Mouse (Mus musculus): Measurements from ENCODE around the gene Gng13. TPM values are rescaled to one million over a fixed set of nuclear protein-coding genes. Genes with fewer than 3 reads are reported as not detected.

The Gng13 gene
- 3.2 and 3.4 TPM in 2 replicates for polyA plus RNA-seq (2015; fragmentation: Nextera tagmentation; extraction: Ambion mirVana)

- H3K36me3 ChIP-seq = peaks cover 31% of the 10 kb centered on the region
- peaks cover 57% of the 10 kb centered on the region for H3K27me3 ChIP-seq (replicated peaks)
- H3K9me3 ChIP-seq = no peaks in the 10 kb centered on the region
- peaks cover 26% of the 10 kb centered on the region for H3K4me1 ChIP-seq
- WGBS = 2% methylated on average over 45 of the region's 45 CpGs
- no peak for ATAC-seq (ENCODE audit: extremely low read depth, insufficient number of reproducible peaks, low FRiP score, low TSS enrichment)
- peak within 1 kb of the TSS; percentile 53 for H3K4me3 ChIP-seq
- peak within 1 kb of the TSS; percentile 67 for H3K9ac ChIP-seq
- H3K27ac ChIP-seq (replicated peaks) = no peak within 1 kb of the TSS
- H3K4me2 ChIP-seq = peak within 1 kb of the TSS; percentile 79
Measured at GRCm38 (mm10) chr17:25716711-25717637, at the start of gene Gng13. Gene Gng13 (plus strand): TSS chr17:25717171.

- Histone ChIP-seq H3K27ac (replicated peaks) (no peak overlapping the region), H3K27me3 (replicated peaks) (peaks cover 35% of the 10 kb centered on the region; the same call in 1 of the 2 replicates), H3K36me3 (no peaks in the 10 kb centered on the region), H3K9ac (no peak overlapping the region), H3K4me1 (peaks cover 1% of the 10 kb centered on the region; the same call in 1 of the 2 replicates), H3K4me3 (no peak overlapping the region), H3K4me2 (no peak overlapping the region), H3K9me3 (no peaks in the 10 kb centered on the region)
- WGBS = 63% methylated on average over 7 of the region's 7 CpGs
- no peak for ATAC-seq (ENCODE audit: extremely low read depth, insufficient number of reproducible peaks, low FRiP score, low TSS enrichment)
Measured at GRCm38 (mm10) chr17:25668481-25669055, 48.4 kb upstream of the Gng13 start.

DNA sequence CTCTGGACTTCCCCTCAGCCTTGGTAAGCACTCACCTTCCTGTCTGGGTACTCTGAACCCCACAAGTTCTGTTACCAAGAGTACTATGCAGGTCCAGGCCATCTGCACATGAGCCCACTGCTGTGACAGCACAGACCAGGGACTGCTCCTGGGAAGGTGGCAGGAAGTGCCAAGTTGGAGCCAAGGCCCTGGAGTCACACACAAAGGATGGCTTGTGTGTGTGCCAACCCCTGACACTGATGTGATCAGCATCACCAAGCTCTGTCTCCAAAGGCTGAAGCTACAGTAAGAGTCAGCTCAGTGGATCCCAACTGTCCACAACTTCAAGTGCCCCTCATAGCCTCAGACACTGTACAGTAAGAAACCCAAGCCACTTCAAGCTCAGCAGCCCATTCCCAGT, 44.0 kb upstream of the Gng13 start:
- no peak overlapping the region for H3K4me2 ChIP-seq
- H3K4me1 ChIP-seq = no peaks in the 10 kb centered on the region
- H3K4me3 ChIP-seq = no peak overlapping the region
- ATAC-seq (ENCODE audit: extremely low read depth, insufficient number of reproducible peaks, low FRiP score, low TSS enrichment) = no peak
- H3K9ac ChIP-seq = no peak overlapping the region
- no peak overlapping the region for H3K27ac ChIP-seq (replicated peaks)
- H3K36me3 ChIP-seq = no peaks in the 10 kb centered on the region
- H3K9me3 ChIP-seq = peaks cover 9% of the 10 kb centered on the region
- peaks cover 25% of the 10 kb centered on the region; the same call in 1 of the 2 replicates for H3K27me3 ChIP-seq (replicated peaks)

- WGBS = 67% methylated on average over 6 of the region's 6 CpGs
- Histone ChIP-seq H3K27me3 (replicated peaks) (peaks cover 27% of the 10 kb centered on the region), H3K4me2 (no peak overlapping the region), H3K4me1 (no peaks in the 10 kb centered on the region), H3K9ac (no peak overlapping the region), H3K36me3 (no peaks in the 10 kb centered on the region), H3K9me3 (peaks cover 9% of the 10 kb centered on the region), H3K4me3 (no peak overlapping the region), H3K27ac (replicated peaks) (no peak overlapping the region)
- no peak for ATAC-seq (ENCODE audit: extremely low read depth, insufficient number of reproducible peaks, low FRiP score, low TSS enrichment)
Measured at GRCm38 (mm10) chr17:25677969-25678368, 39.0 kb upstream of the Gng13 start.

DNA sequence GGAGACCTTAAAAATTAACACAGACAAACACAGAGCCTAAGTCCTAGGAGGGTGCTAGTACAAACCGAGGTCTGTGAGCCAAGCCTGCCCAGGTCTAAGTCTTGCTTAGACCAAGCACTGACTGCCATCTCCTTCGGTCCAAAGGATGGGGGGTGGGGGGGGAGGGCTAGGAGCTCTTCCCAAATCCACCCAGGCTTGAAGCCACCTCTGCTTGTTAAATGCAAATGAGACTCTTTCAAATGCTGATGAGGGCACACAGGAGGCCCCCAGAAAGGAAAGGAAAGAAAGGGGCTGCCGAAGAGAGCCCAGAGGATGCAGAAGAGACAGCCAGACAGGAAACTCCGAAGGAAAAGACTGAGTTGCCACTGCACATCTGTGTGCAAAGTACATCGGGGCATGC, 37.2 kb upstream of the Gng13 start:
- Histone ChIP-seq H3K4me1 (no peaks in the 10 kb centered on the region), H3K36me3 (no peaks in the 10 kb centered on the region), H3K27ac (replicated peaks) (no peak overlapping the region), H3K4me3 (no peak overlapping the region), H3K9me3 (peaks cover 9% of the 10 kb centered on the region), H3K4me2 (no peak overlapping the region), H3K9ac (no peak overlapping the region), H3K27me3 (replicated peaks) (peaks cover 33% of the 10 kb centered on the region)
- ATAC-seq (ENCODE audit: extremely low read depth, insufficient number of reproducible peaks, low FRiP score, low TSS enrichment) = no peak
- 18% methylated on average over 5 of the region's 5 CpGs for WGBS

DNA sequence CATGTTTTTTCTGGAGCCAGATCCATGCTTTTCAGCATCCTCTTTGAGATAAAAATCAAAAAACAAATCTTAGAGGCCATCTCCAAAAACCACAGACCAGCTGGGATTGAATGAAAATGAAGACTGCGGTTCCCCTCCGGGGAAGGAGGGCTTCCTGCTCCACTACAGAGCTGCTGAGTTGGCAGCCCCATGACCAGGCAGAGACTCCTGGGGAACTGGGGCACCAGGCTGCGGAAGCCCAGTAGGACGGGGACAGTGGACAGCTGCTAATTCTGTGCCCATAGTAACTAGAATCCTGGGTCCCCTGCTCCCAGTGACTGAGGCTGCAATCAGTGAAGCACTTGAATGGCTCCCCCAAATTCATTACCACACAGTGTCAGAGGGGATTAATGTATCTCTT, 35.3 kb upstream of the Gng13 start:
- no peak overlapping the region for H3K4me2 ChIP-seq
- no peak overlapping the region for H3K4me3 ChIP-seq
- WGBS = 76% methylated on average over 4 of the region's 4 CpGs
- no peaks in the 10 kb centered on the region for H3K4me1 ChIP-seq
- H3K27ac ChIP-seq (replicated peaks) = no peak overlapping the region
- H3K36me3 ChIP-seq = no peaks in the 10 kb centered on the region
- ATAC-seq (ENCODE audit: extremely low read depth, insufficient number of reproducible peaks, low FRiP score, low TSS enrichment) = no peak
- peaks cover 43% of the 10 kb centered on the region for H3K27me3 ChIP-seq (replicated peaks)
- no peaks in the 10 kb centered on the region for H3K9me3 ChIP-seq
- no peak overlapping the region for H3K9ac ChIP-seq

DNA sequence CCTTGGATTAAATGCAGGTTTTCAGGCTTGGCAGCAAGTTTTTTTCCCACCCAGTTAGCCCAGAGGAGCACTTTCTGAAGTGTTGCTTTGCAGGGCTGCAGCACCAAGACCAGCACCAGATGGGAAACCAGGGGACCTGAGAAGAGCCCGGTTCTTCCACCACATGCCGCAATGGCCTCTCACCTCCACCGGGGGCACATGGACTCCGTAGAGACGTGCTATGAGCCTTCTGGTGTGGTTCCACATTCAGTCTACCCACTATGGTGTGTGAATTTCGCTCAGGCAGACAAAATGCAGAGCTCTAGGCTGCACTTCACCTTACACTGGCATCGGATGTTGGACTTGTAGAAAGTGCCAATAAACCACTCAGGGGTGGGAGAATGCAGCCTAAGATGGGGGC, 30.6 kb upstream of the Gng13 start:
- Histone ChIP-seq H3K4me3 (no peak overlapping the region), H3K27me3 (replicated peaks) (peaks cover 37% of the 10 kb centered on the region)
- WGBS = 27% methylated on average over 7 of the region's 7 CpGs

DNA sequence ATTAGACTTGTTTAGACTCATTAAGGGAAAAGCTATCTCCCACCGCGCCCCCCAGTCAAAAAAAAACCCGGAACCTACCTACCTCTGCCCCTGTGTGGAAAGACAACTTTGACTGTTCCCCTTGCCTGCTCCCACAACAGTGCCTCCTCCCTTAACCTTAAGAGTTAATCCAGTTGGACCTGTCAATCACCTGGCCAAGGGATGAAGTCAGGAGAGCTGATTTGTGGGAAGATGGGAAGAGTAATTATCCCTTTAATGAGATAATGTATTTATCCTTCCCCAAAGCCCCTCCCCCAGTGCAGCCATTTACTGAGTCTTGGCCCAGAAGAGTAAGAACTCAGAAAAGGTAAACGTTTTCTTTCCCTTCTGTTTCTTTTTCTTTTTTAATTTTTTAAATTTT, 28.0 kb upstream of the Gng13 start:
- Histone ChIP-seq H3K9me3 (no peaks in the 10 kb centered on the region), H3K36me3 (no peaks in the 10 kb centered on the region), H3K4me3 (no peak overlapping the region), H3K9ac (no peak overlapping the region), H3K27ac (replicated peaks) (no peak overlapping the region), H3K4me2 (no peak overlapping the region), H3K27me3 (replicated peaks) (peaks cover 33% of the 10 kb centered on the region), H3K4me1 (no peaks in the 10 kb centered on the region)
- 76% methylated on average over 4 of the region's 4 CpGs for WGBS
- ATAC-seq (ENCODE audit: extremely low read depth, insufficient number of reproducible peaks, low FRiP score, low TSS enrichment) = no peak

More for the DNA sequence above, 30.6 kb upstream of the Gng13 start:
- ATAC-seq (ENCODE audit: extremely low read depth, insufficient number of reproducible peaks, low FRiP score, low TSS enrichment) = no peak
- Histone ChIP-seq H3K4me2 (no peak overlapping the region), H3K9me3 (no peaks in the 10 kb centered on the region), H3K4me1 (no peaks in the 10 kb centered on the region), H3K27ac (replicated peaks) (no peak overlapping the region), H3K36me3 (no peaks in the 10 kb centered on the region), H3K9ac (no peak overlapping the region)

- no peak overlapping the region for H3K4me3 ChIP-seq
- H3K4me1 ChIP-seq = no peaks in the 10 kb centered on the region
- no peaks in the 10 kb centered on the region for H3K36me3 ChIP-seq
- ATAC-seq (ENCODE audit: extremely low read depth, insufficient number of reproducible peaks, low FRiP score, low TSS enrichment) = no peak
- peaks cover 29% of the 10 kb centered on the region for H3K27me3 ChIP-seq (replicated peaks)
- no peak overlapping the region for H3K27ac ChIP-seq (replicated peaks)
- WGBS = 39% methylated on average over 1 of the region's 1 CpGs
- no peak overlapping the region for H3K4me2 ChIP-seq
- H3K9ac ChIP-seq = no peak overlapping the region
- no peaks in the 10 kb centered on the region for H3K9me3 ChIP-seq
Measured at GRCm38 (mm10) chr17:25696263-25696662, 20.7 kb upstream of the Gng13 start.

GRCm38 (mm10) chr17:25698446-25698845, 18.5 kb upstream of the Gng13 start:
- H3K9me3 ChIP-seq = no peaks in the 10 kb centered on the region
- no peaks in the 10 kb centered on the region for H3K36me3 ChIP-seq
- H3K4me2 ChIP-seq = no peak overlapping the region
- no peak overlapping the region for H3K9ac ChIP-seq
- no peaks in the 10 kb centered on the region for H3K4me1 ChIP-seq
- no peak overlapping the region for H3K27ac ChIP-seq (replicated peaks)
- ATAC-seq (ENCODE audit: extremely low read depth, insufficient number of reproducible peaks, low FRiP score, low TSS enrichment) = no peak
- 12% methylated on average over 7 of the region's 7 CpGs for WGBS
- peaks cover 46% of the 10 kb centered on the region for H3K27me3 ChIP-seq (replicated peaks)
- no peak overlapping the region for H3K4me3 ChIP-seq

GRCm38 (mm10) chr17:25700863-25701496, 16.0 kb upstream of the Gng13 start:
- no peak for ATAC-seq (ENCODE audit: extremely low read depth, insufficient number of reproducible peaks, low FRiP score, low TSS enrichment)
- H3K36me3 ChIP-seq = no peaks in the 10 kb centered on the region
- no peak overlapping the region for H3K27ac ChIP-seq (replicated peaks)
- H3K4me2 ChIP-seq = no peak overlapping the region
- 53% methylated on average over 9 of the region's 9 CpGs for WGBS
- no peaks in the 10 kb centered on the region for H3K4me1 ChIP-seq
- no peak overlapping the region for H3K9ac ChIP-seq
- H3K4me3 ChIP-seq = no peak overlapping the region
- peaks cover 46% of the 10 kb centered on the region for H3K27me3 ChIP-seq (replicated peaks)
- no peaks in the 10 kb centered on the region for H3K9me3 ChIP-seq
